Mouse (Mus musculus): ENCODE data around the gene Gm13271.

The Gm13271 gene

DNA sequence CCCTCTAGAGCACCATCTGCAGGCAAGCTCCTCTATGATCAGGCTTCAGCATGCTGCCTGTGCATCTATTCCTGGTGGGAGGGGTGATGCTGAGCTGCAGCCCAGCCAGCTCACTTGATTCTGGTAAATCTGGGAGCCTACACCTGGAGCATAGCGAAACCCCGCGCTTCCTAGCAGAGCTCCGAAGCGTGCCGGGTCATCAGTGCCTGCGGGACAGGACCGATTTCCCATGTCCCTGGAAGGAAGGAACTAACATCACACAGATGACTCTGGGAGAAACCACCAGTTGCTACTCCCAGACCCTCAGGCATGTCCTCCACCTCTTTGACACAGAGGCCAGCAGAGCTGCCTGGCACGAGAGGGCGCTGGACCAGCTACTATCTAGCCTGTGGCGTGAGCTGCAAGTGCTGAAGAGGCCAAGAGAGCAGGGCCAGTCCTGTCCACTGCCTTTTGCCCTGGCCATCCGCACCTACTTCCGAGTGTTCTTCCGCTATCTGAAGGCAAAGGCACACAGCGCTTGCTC, at the start of gene Gm13271:
TSS of gene Gm13271 (plus strand) at position 51 of the 523 bp plus-strand sequence.
- peak; percentile 99 for DNase-seq

GRCm38 (mm10) chr4:88705924-88706323, 48.7 kb upstream of the Gm13271 start:
- peak; percentile 88 for DNase-seq

DNA sequence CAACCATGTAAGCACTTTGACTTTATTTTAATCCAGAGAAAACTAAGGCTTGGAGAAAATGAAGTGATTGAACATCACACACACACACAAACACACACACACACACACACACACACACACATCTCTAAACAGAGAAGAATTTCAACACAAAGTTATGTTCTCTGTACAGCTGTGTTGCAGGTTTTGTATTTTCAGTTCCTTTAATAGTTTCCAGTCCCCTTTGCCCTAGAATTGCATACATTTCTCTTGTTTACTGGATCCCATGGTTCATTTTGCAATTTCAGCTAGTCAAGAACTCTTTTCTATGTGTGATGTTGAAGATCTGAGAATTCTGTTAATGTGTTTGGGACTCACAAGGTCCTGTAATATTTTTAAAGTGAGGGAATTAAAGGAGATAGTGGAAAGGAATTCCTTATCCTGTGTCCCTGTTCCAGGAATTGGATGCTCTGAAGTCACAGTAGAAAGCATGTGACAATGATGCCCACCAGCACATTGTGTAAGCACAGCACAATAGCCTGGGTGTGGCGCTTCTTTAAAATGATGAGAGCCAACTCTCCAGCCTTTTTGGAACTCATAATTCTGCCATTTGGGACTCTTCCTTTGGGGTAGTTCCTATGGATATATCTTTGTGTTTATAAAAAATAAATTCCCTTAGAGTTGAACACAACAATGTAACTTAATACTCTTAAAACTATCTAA, 47.4 kb upstream of the Gm13271 start:
- DNase-seq = peak; percentile 81

GRCm38 (mm10) chr4:88714281-88714680, 40.4 kb upstream of the Gm13271 start:
- no peak for DNase-seq

DNA sequence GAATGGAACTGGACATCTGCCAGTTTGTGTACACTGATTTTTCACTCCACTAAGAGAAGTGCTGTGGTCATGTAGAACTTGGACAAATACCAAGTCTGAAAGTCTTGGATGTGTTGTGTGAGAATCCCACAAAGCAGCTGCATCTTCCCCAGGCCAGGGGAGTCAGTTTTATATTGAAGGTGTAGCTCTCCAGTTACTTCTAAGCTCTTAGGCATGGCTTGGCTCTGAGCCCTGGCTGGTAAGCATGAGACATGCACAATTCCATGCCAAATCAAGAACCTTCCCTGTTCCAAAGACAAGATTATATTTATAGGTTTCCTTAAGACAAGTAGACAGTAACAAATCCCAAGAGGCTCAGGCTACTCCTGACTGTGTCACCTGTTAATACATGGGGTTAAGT, 39.6 kb upstream of the Gm13271 start:
- DNase-seq = peak; percentile 88

GRCm38 (mm10) chr4:88718715-88719114, 36.0 kb upstream of the Gm13271 start:
- no peak for DNase-seq

DNA sequence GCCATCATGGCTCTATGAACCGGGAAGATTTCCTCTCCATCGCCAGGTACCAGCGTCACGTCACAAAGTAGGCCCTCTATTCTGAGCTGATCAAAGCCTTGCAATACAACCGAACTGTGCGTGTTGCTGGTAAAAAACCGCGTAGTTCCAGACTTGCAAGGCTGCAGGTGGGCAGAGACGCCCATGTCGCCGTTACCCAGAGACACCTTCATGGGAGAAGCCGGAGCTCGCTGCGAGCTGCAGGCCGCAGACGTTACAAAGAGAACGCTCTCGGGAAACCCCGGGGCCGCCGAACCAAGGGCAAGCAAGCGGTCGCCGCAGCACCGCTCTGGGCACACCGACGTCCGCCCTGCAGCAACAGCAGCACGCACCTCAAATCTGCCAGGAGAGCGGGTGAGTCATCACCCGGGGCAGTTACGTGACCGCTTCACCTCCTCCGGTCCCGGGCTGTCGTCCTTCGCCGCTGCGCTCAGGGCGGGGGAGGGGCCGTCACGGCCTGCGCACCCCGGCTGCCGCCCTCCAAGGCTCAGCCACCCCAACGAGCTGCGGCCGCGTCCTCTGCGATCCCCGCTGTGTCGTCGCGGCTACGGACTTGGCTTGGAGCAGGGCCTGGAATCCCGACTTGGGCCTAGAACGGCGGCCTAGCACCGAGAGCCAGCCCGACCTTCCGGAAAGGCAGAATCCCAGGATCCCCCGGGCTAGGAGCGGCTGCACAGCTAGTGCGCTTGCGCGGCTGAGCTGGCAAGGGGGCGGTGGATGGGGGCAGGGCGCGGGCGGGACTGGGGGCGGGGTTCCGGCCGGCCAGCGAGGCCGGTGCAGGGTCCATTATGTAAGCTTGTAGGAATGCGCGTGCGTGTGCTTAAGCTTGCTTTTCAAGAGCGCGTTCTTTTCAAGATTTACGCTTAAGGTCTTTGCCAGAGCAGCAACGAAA, 32.6 kb upstream of the Gm13271 start, which contains the start of the genes Gm26566 and Klhl9:
TSS of gene Gm26566 (plus strand) at position 15 of the 931 bp plus-strand sequence.
TSS of gene Klhl9 (minus strand) at position 675 of the 931 bp plus-strand sequence.
- DNase-seq = peak; percentile 99

GRCm38 (mm10) chr4:88723497-88724090, 31.1 kb upstream of the Gm13271 start:
- peak; percentile 42 for DNase-seq

GRCm38 (mm10) chr4:88726727-88727126, 27.9 kb upstream of the Gm13271 start:
- peak; percentile 24 for DNase-seq

GRCm38 (mm10) chr4:88727324-88727723, 27.3 kb upstream of the Gm13271 start:
- peak; percentile 48 for DNase-seq

DNA sequence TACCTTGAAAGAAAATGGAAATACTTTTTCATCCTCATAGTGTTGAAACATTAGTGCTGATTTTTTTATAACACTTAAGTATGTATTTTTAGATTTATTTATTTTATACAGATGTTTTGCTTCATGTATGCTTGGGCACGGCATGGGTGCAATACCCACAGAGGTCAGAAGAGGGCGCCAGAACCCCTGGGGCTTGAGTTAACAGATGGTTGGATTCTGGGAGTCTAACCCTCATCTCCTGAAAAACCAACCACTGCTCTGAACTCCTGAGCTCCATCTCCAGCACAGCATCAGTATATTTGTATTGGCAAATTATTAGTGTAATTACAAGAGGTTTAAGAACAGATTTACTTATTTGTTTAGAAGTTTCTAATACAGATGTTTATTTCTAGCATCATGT, 16.2 kb upstream of the Gm13271 start:
- peak; percentile 90 for DNase-seq

DNA sequence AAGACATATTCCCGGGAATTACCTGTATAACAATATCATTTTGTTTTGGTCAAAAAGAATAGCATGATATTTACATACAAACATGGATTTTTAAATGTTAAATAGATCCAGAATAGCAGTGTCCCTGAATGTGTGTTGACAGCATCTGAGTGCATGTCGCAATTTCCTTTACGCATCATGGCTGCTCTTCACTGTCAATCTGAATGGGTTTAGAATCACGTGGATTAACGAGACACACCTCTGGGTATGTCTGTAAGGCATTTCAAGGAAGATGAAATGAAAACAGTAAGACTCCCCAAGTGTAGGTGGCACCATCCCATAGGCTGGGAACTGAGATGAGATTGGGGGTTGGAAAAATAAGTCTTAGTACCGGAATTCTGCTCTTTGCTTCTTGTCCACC, 15.6 kb upstream of the Gm13271 start:
- no peak for DNase-seq

DNA sequence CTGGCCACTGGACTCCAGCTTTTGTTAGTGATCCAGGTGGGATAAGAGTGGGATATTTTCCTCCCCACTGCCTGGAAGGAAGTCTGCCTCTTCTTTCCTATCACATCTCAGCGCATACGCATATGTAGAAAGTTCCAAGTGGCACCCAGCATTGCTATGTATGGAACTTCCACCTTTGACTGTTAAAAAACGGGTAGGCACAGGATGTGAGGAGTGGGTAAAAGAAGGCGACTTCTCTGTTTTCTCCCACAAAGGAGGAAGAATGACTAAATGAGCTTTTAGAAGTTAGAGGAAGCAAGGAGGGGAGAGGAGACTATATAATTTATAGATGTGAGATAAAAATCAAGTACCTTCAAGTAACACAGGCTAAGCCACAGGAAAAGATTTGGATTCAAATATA, 13.2 kb upstream of the Gm13271 start:
- no peak for DNase-seq

- DNase-seq = peak; percentile 50
Measured at GRCm38 (mm10) chr4:88742771-88743371, 11.8 kb upstream of the Gm13271 start.

- DNase-seq = peak; percentile 84
Measured at GRCm38 (mm10) chr4:88744207-88744606, 10.5 kb upstream of the Gm13271 start.

DNA sequence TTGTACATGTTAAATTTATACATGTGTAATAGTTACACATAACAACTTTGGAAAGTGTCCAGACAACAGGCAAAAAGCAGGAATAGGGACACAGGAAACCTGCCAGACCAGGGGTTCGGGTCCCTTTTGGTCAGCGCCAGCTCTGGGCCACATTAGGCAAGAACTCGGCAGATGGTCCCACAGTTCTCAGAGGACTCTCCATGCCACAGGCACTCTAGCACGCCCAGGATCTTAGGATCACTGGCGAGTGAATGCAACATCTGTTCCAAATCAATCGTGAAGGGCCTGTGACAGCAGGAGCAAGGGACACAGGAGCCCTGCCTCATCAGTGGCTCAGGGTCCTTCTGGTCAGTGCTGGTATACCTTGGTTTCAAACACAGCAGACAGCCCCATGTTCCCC, 4.7 kb upstream of the Gm13271 start:
- DNase-seq = peak; percentile 70

DNA sequence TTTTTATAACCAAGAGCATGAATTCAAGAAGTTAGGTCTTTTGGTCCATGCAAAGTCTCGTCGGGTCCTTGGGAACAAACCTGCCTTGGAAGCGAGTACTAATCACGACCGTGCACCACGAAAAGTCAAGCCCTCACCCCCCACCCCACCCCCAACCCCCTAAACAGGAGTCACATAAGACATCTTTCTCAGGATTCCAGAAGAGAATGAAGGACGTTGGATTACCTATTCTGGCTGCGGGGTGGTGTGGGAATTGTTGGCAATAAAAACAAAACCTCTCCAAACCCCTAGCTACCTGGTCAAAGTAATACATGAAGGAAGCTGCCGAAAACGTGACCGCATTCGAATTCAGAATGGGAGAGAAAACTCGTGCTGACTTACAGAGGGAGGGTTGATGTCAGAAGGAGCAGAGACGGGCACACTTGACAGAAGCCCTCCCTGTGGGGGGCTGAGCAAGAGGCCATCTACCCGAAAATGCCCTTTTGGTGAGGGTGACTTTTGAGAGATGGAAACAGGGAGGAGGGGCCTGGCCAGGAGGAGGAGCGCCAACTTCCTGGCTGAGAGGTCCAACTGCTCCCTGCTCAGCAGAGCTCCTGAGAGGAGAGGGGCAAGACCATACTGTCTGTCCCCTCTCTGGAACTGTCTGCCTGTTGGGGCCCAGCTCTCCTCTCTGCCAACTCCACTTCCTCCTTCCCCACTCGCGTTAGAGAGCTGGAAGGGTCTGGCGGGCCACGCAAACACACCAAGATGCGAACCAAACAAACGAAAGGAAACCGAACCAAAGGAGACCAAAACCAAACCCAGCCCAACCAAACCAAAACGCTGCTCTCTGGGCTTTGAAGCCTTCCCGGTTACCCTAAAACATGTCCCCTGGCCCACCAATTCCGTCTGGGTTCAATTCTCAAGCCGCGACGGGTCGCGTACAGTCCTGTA, 2.2 kb downstream of the Gm13271 start:
- peak; percentile 89 for DNase-seq

GRCm38 (mm10) chr4:88757628-88758031, 3.0 kb downstream of the Gm13271 start:
- peak; percentile 99 for DNase-seq

- peak; percentile 93 for DNase-seq
Measured at GRCm38 (mm10) chr4:88758751-88759150, 4.1 kb downstream of the Gm13271 start.

DNA sequence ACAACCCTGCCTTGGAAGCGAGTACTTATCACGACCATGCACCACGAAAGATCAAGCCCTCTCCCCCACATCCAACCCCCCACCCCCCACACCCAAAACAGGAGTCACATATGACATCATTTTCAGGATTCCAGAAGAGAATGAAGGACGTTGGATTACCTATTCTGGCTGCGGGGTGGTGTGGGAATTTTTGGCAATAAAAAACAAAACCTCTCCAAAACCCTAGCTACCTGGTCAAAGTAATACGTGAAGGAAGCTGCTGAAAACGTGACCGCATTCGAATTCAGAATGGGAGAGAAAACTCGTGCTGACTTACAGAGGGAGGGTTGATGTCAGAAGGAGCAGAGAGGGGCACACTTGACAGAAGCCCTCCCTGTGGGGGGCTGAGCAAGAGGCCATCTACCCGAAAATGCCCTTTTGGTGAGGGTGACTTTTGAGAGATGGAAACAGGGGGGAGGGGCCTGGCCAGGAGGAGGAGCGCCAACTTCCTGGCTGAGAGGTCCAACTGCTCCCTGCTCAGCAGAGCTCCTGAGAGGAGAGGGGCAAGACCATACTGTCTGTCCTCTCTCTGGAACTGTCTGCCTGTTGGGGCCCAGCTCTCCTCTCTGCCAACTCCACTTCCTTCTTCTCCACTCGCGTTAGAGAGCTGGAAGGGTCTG, 5.1 kb downstream of the Gm13271 start, which contains the start of gene Gm13283:
TSS of gene Gm13283 (plus strand) at position 510 of the 659 bp plus-strand sequence.
- DNase-seq = peak; percentile 97

DNA sequence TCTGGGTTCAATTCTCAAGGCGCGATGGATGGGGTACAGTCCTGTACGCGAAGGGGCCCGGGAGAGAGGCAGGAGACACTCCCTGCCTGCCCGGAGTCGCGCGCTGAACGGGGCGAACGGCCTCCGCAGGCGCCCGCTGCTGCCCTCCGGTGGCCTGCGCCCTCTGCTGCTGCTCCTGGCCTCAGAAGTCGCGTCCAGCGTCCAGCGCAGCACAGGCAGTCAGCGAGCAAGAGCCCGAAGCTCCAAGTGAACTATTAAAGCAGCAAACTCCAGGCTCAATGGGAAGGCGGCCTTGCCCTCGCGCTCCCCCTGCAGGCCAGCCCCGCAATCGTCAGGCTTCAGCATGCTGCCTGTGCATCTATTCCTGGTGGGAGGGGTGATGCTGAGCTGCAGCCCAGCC, 5.8 kb downstream of the Gm13271 start:
- peak; percentile 99 for DNase-seq
